Mouse (Mus musculus) C2C12 (cell line): ENCODE measurements around the gene Scamp4. TPM values are rescaled to one million over a fixed set of nuclear protein-coding genes. Genes with fewer than 3 reads are reported as not detected.

Experiments used
- H3K27me3 ChIP-seq: one replicate; pipeline ENCODE4 v1.6.1; 2011; ENCODE audit not compliant: control insufficient read depth, insufficient read depth, insufficient read length
- H3K36me3 ChIP-seq: one replicate; pipeline ENCODE4 v1.6.1; 2011; ENCODE audit not compliant: control insufficient read depth, insufficient read depth
- H3K4me3 ChIP-seq: one replicate; pipeline ENCODE4 v1.5.1; 2011; ENCODE audit warnings: mild to moderate bottlenecking, control low read depth; ENCODE audit not compliant: poor library complexity, insufficient read depth, severe bottlenecking
- H3K79me2 ChIP-seq: one replicate; pipeline ENCODE4 v1.6.1; 2011; ENCODE audit not compliant: control insufficient read depth, insufficient read depth
- H3K79me3 ChIP-seq: one replicate; pipeline ENCODE4 v1.6.1; 2011; ENCODE audit warnings: low read depth, control low read depth
- H3ac ChIP-seq: one replicate; pipeline ENCODE3; 2011; ENCODE audit warnings: low read depth; ENCODE audit not compliant: control insufficient read depth, insufficient read length
- CEBPB ChIP-seq: IDR thresholded peaks from one replicate; pipeline ENCODE4 v1.6.1; 2011; ENCODE audit warnings: low read depth, mild to moderate bottlenecking, control low read depth, moderate library complexity
- CTCF ChIP-seq: IDR thresholded peaks from one replicate; pipeline ENCODE4 v1.5.1; 2011; ENCODE audit not compliant: control insufficient read depth, insufficient read depth, insufficient read length
- FOSL1 ChIP-seq: IDR thresholded peaks from one replicate; pipeline ENCODE4 v1.8.0; 2011; ENCODE audit warnings: mild to moderate bottlenecking, low read length; ENCODE audit not compliant: poor library complexity, insufficient read depth, severe bottlenecking
- MAX ChIP-seq: IDR thresholded peaks from one replicate; pipeline ENCODE4 v1.6.1; 2011; ENCODE audit warnings: mild to moderate bottlenecking, control low read depth
- MYOD1 ChIP-seq: IDR thresholded peaks from one replicate; pipeline ENCODE4 v1.6.1; 2011; ENCODE audit warnings: low read depth; ENCODE audit not compliant: control insufficient read depth, insufficient read length
- MYOG ChIP-seq: IDR thresholded peaks from one replicate; pipeline ENCODE4 v1.6.1; 2011; ENCODE audit not compliant: control insufficient read depth, insufficient read length; ENCODE audit errors: extremely low read depth
- USF1 ChIP-seq: IDR thresholded peaks from one replicate; pipeline ENCODE4 v1.6.1; 2011; ENCODE audit warnings: low read depth, mild to moderate bottlenecking, control low read depth, moderate library complexity
- polyA plus RNA-seq: library from polyadenylated mRNA; unstranded; fragments of >200 nt; fragmentation: generic; extraction: Trizol; gene quantifications from one replicate; pipeline ENCODE4 v1.2.1, GENCODE M21; 2012; ENCODE audit warnings: missing spikeins

The Scamp4 gene
- polyA plus RNA-seq, 1 experiment: 119 TPM

- H3K79me3 ChIP-seq: peaks cover 18% of the 10 kb centered on the region
- H3K36me3 ChIP-seq: peaks cover 14% of the 10 kb centered on the region
- H3ac ChIP-seq: no peak overlapping the region
- TF ChIP-seq MAX (no peak), MYOG (no peak), CTCF (no peak), CEBPB (no peak), FOSL1 (no peak), MYOD1 (no peak), USF1 (no peak)
- H3K4me3 ChIP-seq: no peak overlapping the region
- peaks cover 21% of the 10 kb centered on the region for H3K79me2 ChIP-seq
- H3K27me3 ChIP-seq: no peaks in the 10 kb centered on the region
Measured at GRCm38 (mm10) chr10:80619465-80620244, 17.0 kb downstream of the Scamp4 start.

- TF ChIP-seq MYOG (no peak), CTCF (no peak), MYOD1 (no peak), FOSL1 (no peak), CEBPB (no peak), USF1 (no peak), MAX (no peak)
- Histone ChIP-seq H3K79me2 (peaks cover 28% of the 10 kb centered on the region), H3K27me3 (no peaks in the 10 kb centered on the region), H3K79me3 (peaks cover 25% of the 10 kb centered on the region), H3K36me3 (peaks cover 7% of the 10 kb centered on the region), H3ac (no peak overlapping the region), H3K4me3 (no peak overlapping the region)
Measured at GRCm38 (mm10) chr10:80620365-80620764, 17.7 kb downstream of the Scamp4 start.

GRCm38 (mm10) chr10:80620796-80621689 lies 18.4 kb downstream of the Scamp4 start:
- Histone ChIP-seq H3K79me2 (peaks cover 35% of the 10 kb centered on the region), H3K79me3 (peaks cover 32% of the 10 kb centered on the region), H3K27me3 (no peaks in the 10 kb centered on the region), H3K36me3 (peaks cover 2% of the 10 kb centered on the region), H3K4me3 (peak overlapping the region; percentile 100), H3ac (peak overlapping the region; percentile 13)
- no peak for TF ChIP-seq CEBPB
- TF ChIP-seq MYOG: no peak
- no peak for TF ChIP-seq USF1
- no peak for TF ChIP-seq MAX
- TF ChIP-seq MYOD1: no peak
- TF ChIP-seq FOSL1: no peak
- no peak for TF ChIP-seq CTCF

GRCm38 (mm10) chr10:80621690-80621939 lies 18.9 kb downstream of the Scamp4 start:
- Histone ChIP-seq H3K79me3 (peaks cover 38% of the 10 kb centered on the region), H3K27me3 (no peaks in the 10 kb centered on the region), H3K4me3 (peak overlapping the region; percentile 100), H3ac (peak overlapping the region; percentile 13), H3K79me2 (peaks cover 41% of the 10 kb centered on the region), H3K36me3 (peaks cover 7% of the 10 kb centered on the region)
- TF ChIP-seq MAX (no peak), FOSL1 (no peak), CTCF (no peak), MYOG (no peak), MYOD1 (no peak)

GRCm38 (mm10) chr10:80621940-80622660 lies 19.4 kb downstream of the Scamp4 start:
- Histone ChIP-seq H3ac (peak overlapping the region; percentile 51), H3K27me3 (no peaks in the 10 kb centered on the region), H3K79me3 (peaks cover 41% of the 10 kb centered on the region), H3K79me2 (peaks cover 46% of the 10 kb centered on the region), H3K4me3 (peak overlapping the region; percentile 100), H3K36me3 (peaks cover 7% of the 10 kb centered on the region)
- TF ChIP-seq MYOG (no peak), MAX (peak; percentile 61), MYOD1 (no peak), CEBPB (peak; percentile 93), CTCF (no peak), USF1 (peak; percentile 9)
